Mouse (Mus musculus) bone marrow macrophage, adult 2 months (primary cell): Measurements from ENCODE around the gene Ugt1a10.

ENCODE experiments used
- CTCF ChIP-seq: IDR thresholded peaks from 2 replicates; pipeline ENCODE4 v1.5.1; 2012; ENCODE audit warnings: low read depth, mild to moderate bottlenecking, low read length, moderate library complexity
- POLR2A ChIP-seq: IDR thresholded peaks from 2 replicates; pipeline ENCODE4 v1.6.1; 2012; ENCODE audit warnings: mild to moderate bottlenecking, low read depth, low read length, borderline replicate concordance

DNA sequence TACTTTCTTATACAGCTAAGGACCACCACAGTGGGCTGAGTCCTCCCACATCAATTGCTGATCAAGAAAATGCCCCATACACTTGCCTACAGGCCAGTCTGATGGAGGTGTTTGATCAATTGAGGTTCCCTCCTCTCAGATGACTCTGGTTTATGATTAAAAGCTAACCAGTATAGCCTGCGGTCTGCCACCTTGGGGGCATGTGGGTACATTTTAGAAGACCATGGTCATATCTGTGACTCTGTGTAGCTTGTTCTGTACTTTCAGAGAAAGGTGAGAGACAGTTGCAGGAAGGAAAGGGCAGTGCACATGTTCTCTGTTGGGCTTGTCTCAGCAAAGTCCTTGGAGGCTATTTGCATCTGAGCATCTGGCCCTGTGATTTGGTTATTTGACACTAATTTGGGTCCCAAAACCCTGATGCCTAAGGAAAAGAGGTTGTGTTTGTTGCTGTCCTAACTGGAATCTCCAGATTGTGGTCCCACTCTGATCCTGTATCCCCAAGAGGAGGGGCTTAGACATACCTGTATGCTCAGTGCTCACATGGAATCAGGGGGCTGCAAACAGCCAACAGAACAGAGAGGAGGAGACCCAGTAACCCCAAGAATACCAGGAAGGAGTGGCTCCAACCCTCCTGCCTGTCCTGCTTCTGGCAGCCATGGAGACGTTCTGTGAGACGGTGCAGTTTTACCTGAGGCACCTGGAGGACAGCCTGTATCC is 177.6 kb downstream of the Ugt1a10 start:
- TF ChIP-seq CTCF (no peak), POLR2A (no peak)
